Mouse (Mus musculus): ENCODE measurements at regions not wholly inside any gene's neighbourhood (a gene's known extent, or its start where the extent isn't known, plus 50 kb on each side); places are given as distances from the start of the nearest gene placed in this dataset.

- TF ChIP-seq CTCF (IDR thresholded peaks at IDR 0.05; ENCODE audit: borderline replicate concordance, control insufficient read depth, extremely low read depth, insufficient read depth, low read length, poor library complexity) (no peak), POLR2A (IDR thresholded peaks at IDR 0.05; ENCODE audit: control insufficient read depth, extremely low read depth, insufficient read depth, low read length, poor library complexity) (no peak)
These were observed 524.4 kb downstream of the Bnc2 start for GRCm38 (mm10) chr4:84150698-84151097.

Data from thymus, adult 2 months (tissue).